Mouse (Mus musculus): ENCODE measurements around the gene Nt5dc3. TPM values are rescaled to one million over a fixed set of nuclear protein-coding genes. Genes with fewer than 3 reads are reported as not detected.

Nt5dc3 gene
- 8.5 and 8.7 TPM in 2 replicates for polyA plus RNA-seq (2012; rRNA removed)

GRCm38 (mm10) chr10:86778398-86779116, at the start of gene Nt5dc3:
Gene Nt5dc3 (plus strand): TSS chr10:86779005.

GRCm38 (mm10) chr10:86763672-86764071, 15.1 kb upstream of the Nt5dc3 start, which contains the start of gene Gm49358:
Gene Gm49358 (plus strand): TSS chr10:86763972.

Other genes starting within 250 kb of the Nt5dc3 start
- gene Hsp90b1, start 73.5 kb upstream of the Nt5dc3 start, polyA plus RNA-seq (2012; rRNA removed): 26.5 and 28.7 TPM in 2 replicates
- gene Ttc41, start 73.2 kb upstream of the Nt5dc3 start, polyA plus RNA-seq (2012; rRNA removed): 0.54 and 0.57 TPM in 2 replicates
- not detected in 2 replicates for gene Gm49358, start 15.0 kb upstream of the Nt5dc3 start, polyA plus RNA-seq (2012; rRNA removed)
- gene Stab2, start 229.0 kb downstream of the Nt5dc3 start, polyA plus RNA-seq (2012; rRNA removed): 0.50 and 0.56 TPM in 2 replicates